Comparison of ENCODE assay signal across 8 mouse cellular contexts in genomic region chr7:81828681-81829378, GRCm38 (mm10). TPM values are rescaled to one million over a fixed set of nuclear protein-coding genes. Genes with fewer than 3 reads are reported as not detected.
DNase-seq lines count a peak whose midpoint lies in the region; ATAC-seq lines count a peak whose summit lies in the region.

No protein-coding gene starts in this region.

- peak overlapping the region; percentile 94 for H3K27ac ChIP-seq in intestine, embryonic 16.5 days (ENCODE audit: low read length)
- peak overlapping the region; percentile 91 for H3K27ac ChIP-seq in limb, embryonic 13.5 days
- H3K27ac ChIP-seq in midbrain, embryonic 16.5 days (ENCODE audit: low read length): peak overlapping the region; percentile 98

- H3K9ac ChIP-seq in intestine, embryonic 16.5 days (ENCODE audit: low read depth, low read length): peak overlapping the region; percentile 92
- peak overlapping the region; percentile 92 for H3K9ac ChIP-seq in limb, embryonic 13.5 days
- H3K9ac ChIP-seq in midbrain, embryonic 16.5 days (ENCODE audit: low read depth, low read length): peak overlapping the region; percentile 96

- no peaks in the 10 kb centered on the region for H3K9me3 ChIP-seq in intestine, embryonic 16.5 days (ENCODE audit: control insufficient read depth, low read length)
- H3K9me3 ChIP-seq in limb, embryonic 13.5 days: no peaks in the 10 kb centered on the region
- H3K9me3 ChIP-seq in midbrain, embryonic 16.5 days (replicated peaks; ENCODE audit: control insufficient read depth, low read length, poor library complexity, severe bottlenecking): no peaks in the 10 kb centered on the region

- DNase-seq in thymus, adult 18-20 months: peak; percentile 41 to 44
- DNase-seq in thymus, postnatal 25 days: no peak
- DNase-seq in embryo, embryonic 10.5 days (ENCODE audit: low spot score): peak; percentile 51
- peak; percentile 24 to 34 for DNase-seq in spleen, postnatal 14 days (ENCODE audit: low spot score in 2 of 2)

- no peaks in the 10 kb centered on the region for H3K36me3 ChIP-seq in intestine, embryonic 16.5 days (ENCODE audit: control insufficient read depth, insufficient read depth, low read length)
- no peaks in the 10 kb centered on the region for H3K36me3 ChIP-seq in limb, embryonic 13.5 days
- no peaks in the 10 kb centered on the region for H3K36me3 ChIP-seq in midbrain, embryonic 16.5 days (ENCODE audit: control insufficient read depth, insufficient read depth, low read length)

- H3K27me3 ChIP-seq in intestine, embryonic 16.5 days (replicated peaks; ENCODE audit: control insufficient read depth, insufficient read depth, low read length): no peaks in the 10 kb centered on the region
- no peaks in the 10 kb centered on the region for H3K27me3 ChIP-seq in limb, embryonic 13.5 days
- no peaks in the 10 kb centered on the region for H3K27me3 ChIP-seq in midbrain, embryonic 16.5 days (ENCODE audit: control insufficient read depth, insufficient read depth, low read depth, low read length)

- WGBS in intestine, embryonic 16.5 days: under 1% methylated on average over 76 of the region's 91 CpGs
- whole genome bisulfite sequencing in limb, embryonic 13.5 days: under 1% methylated on average over 84 of the region's 91 CpGs
- under 1% methylated on average over 53 of the region's 91 CpGs for WGBS in midbrain, embryonic 16.5 days

- peak; percentile 36 for ATAC-seq in granulocyte monocyte progenitor cell, adult 5-6 weeks (replicated peaks; ENCODE audit: poor library complexity, severe bottlenecking)
- ATAC-seq in intestine, embryonic 16.5 days: peak; percentile 71
- ATAC-seq in limb, embryonic 13.5 days (ENCODE audit: low FRiP score, low read depth): peak; percentile 48; the same call in 1 of the 2 replicates
- peak; percentile 83 for ATAC-seq in midbrain, embryonic 16.5 days

- H3K4me1 ChIP-seq in intestine, embryonic 16.5 days (ENCODE audit: control insufficient read depth, insufficient read depth, low read length): peaks cover 30% of the 10 kb centered on the region
- H3K4me1 ChIP-seq in limb, embryonic 13.5 days: peaks cover 45% of the 10 kb centered on the region
- peaks cover 34% of the 10 kb centered on the region for H3K4me1 ChIP-seq in midbrain, embryonic 16.5 days (ENCODE audit: control insufficient read depth, insufficient read depth, low read length)

- H3K4me2 ChIP-seq in intestine, embryonic 16.5 days (ENCODE audit: low read depth, low read length): peak overlapping the region; percentile 83
- peak overlapping the region; percentile 85 for H3K4me2 ChIP-seq in limb, embryonic 13.5 days (replicated peaks)
- peak overlapping the region; percentile 61 for H3K4me2 ChIP-seq in midbrain, embryonic 16.5 days (ENCODE audit: low read length)

- peak overlapping the region; percentile 82 for H3K4me3 ChIP-seq in intestine, embryonic 16.5 days (ENCODE audit: low read length)
- H3K4me3 ChIP-seq in limb, embryonic 13.5 days: peak overlapping the region; percentile 86
- peak overlapping the region; percentile 91 for H3K4me3 ChIP-seq in midbrain, embryonic 16.5 days (ENCODE audit: low read depth, low read length)

RNA-seq across cellular contexts. Expression of gene Btbd1, which starts 0.4 kb away (rescaled TPM):
- total RNA-seq in granulocyte monocyte progenitor cell, adult 5-6 weeks (2014; fragmentation: Nextera tagmentation): 37.4 and 79.2 TPM in 2 replicates
- total RNA-seq in granulocyte monocyte progenitor cell, adult 5-6 weeks (2017): 87.9 and 103 TPM in 2 replicates
- 23.0 and 44.7 TPM in 2 replicates for polyA plus RNA-seq in intestine, embryonic 16.5 days (2015; fragmentation: Nextera tagmentation; extraction: Ambion mirVana)
- 65.9 and 72.8 TPM in 2 replicates for polyA plus RNA-seq in limb, embryonic 13.5 days (2015; fragmentation: Nextera tagmentation; extraction: Ambion mirVana)
- 89.1 and 98.2 TPM in 2 replicates for polyA plus RNA-seq in midbrain, embryonic 16.5 days (2015; fragmentation: Nextera tagmentation; extraction: Ambion mirVana)

RNA-seq across cellular contexts. Expression of gene Gm10160, which starts 26.8 kb away (rescaled TPM):
- not detected in 2 replicates for total RNA-seq in granulocyte monocyte progenitor cell, adult 5-6 weeks (2014; fragmentation: Nextera tagmentation)
- not detected in 2 replicates for total RNA-seq in granulocyte monocyte progenitor cell, adult 5-6 weeks (2017)
- not detected in 2 replicates for polyA plus RNA-seq in intestine, embryonic 16.5 days (2015; fragmentation: Nextera tagmentation; extraction: Ambion mirVana)
- polyA plus RNA-seq in limb, embryonic 13.5 days (2015; fragmentation: Nextera tagmentation; extraction: Ambion mirVana): not detected in 2 replicates
- not detected in 2 replicates for polyA plus RNA-seq in midbrain, embryonic 16.5 days (2015; fragmentation: Nextera tagmentation; extraction: Ambion mirVana)

RNA-seq across cellular contexts. Expression of gene Tm6sf1, which starts 30.0 kb away (rescaled TPM):
- 177 and 196 TPM in 2 replicates for total RNA-seq in granulocyte monocyte progenitor cell, adult 5-6 weeks (2014; fragmentation: Nextera tagmentation)
- 132 and 194 TPM in 2 replicates for total RNA-seq in granulocyte monocyte progenitor cell, adult 5-6 weeks (2017)
- 18.0 TPM in 2 replicates for polyA plus RNA-seq in intestine, embryonic 16.5 days (2015; fragmentation: Nextera tagmentation; extraction: Ambion mirVana)
- 17.0 and 19.5 TPM in 2 replicates for polyA plus RNA-seq in limb, embryonic 13.5 days (2015; fragmentation: Nextera tagmentation; extraction: Ambion mirVana)
- polyA plus RNA-seq in midbrain, embryonic 16.5 days (2015; fragmentation: Nextera tagmentation; extraction: Ambion mirVana): 8.1 and 8.7 TPM in 2 replicates

RNA-seq across cellular contexts. Expression of gene 3110040N11Rik, which starts 39.6 kb away (rescaled TPM):
- total RNA-seq in granulocyte monocyte progenitor cell, adult 5-6 weeks (2014; fragmentation: Nextera tagmentation): 20.0 and 28.1 TPM in 2 replicates
- 69.5 and 80.4 TPM in 2 replicates for total RNA-seq in granulocyte monocyte progenitor cell, adult 5-6 weeks (2017)
- 56.3 and 59.6 TPM in 2 replicates for polyA plus RNA-seq in intestine, embryonic 16.5 days (2015; fragmentation: Nextera tagmentation; extraction: Ambion mirVana)
- polyA plus RNA-seq in limb, embryonic 13.5 days (2015; fragmentation: Nextera tagmentation; extraction: Ambion mirVana): 57.3 and 62.4 TPM in 2 replicates
- polyA plus RNA-seq in midbrain, embryonic 16.5 days (2015; fragmentation: Nextera tagmentation; extraction: Ambion mirVana): 53.2 and 58.7 TPM in 2 replicates
